Mouse (Mus musculus): ENCODE results near the gene Lsm7.

The Lsm7 gene

DNA sequence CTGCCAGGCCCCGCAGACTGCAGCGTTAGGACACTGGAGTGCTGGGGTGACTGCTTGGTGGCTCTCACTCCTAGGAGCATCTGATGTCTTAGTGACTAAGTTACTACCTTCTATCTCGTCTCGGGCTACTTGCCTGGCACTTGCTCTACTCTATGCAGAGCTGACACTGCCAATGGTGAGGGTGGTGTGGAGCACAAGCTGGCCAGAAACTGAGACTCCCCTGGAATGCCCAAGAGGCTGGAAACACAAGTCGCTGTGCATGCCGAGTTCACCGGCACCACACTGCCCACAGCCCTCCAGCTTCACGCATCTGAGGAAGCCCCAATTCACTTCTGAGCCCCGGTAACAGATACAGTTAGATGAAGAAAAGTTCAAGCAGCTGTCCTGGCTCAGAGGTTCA is 19.0 kb upstream of the Lsm7 start:
- no peak for DNase-seq

DNA sequence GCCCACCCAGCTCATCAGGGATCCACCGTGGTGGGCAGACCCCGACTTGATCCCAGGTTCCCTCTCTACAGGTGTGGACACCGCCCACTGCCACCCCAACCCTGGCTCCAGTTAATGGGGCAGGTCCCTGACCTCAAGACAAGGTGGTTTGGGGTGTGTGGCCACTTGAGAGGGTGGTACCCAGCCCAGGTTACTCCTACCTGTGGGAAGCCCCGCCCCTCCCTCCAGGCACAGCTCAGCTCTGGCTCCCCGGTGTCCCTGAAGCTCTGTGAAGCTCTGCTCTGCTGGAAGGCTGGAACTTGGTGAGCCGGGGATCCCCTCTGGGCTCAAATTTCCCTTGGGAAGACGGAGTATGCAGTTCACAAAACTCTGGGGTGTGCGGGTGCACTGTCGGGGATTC is 16.6 kb upstream of the Lsm7 start, which contains the start of gene Tmprss9:
TSS of gene Tmprss9 (plus strand) at position 268 of the 400 bp plus-strand sequence.
- no peak for DNase-seq

DNA sequence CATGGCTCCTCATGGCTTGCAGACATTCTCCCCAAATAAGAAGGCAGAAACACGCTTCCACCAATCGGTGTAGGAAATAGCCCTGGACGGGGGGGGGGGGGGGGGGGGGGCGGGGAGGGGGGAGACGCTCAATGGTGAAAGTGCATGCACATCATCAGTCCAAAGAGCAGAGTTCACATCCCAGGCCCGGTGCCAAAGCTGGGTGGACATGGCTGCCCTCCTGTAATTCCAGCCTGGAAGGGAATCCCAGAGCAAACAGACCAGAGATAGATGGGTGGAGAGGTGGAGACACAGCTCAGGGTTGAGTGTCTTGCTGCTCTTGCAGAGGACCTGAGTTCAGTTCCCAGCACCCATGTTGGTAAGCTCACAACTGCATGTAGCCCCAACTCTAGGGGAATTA is 16.0 kb upstream of the Lsm7 start:
- no peak for DNase-seq

DNA sequence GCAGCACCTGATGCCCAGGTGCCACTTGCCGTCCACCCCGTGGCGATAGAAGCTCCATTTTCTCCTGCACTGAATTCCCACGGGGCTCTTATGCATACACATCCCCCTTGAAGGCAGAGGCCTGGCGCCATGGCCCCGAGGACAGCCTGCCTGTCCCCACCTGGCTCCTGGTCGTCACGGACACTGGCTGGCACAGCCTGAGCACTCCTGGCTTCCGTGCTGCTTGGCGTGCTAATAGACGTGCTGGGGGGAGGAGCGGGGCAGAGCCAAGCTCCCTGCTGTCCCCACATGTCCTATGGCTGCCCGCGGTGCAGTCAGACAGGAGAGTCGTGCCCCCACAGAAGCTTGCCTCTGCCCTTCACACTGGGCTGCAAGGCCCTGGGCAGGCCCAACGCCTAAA is 9.4 kb upstream of the Lsm7 start:
- no peak for DNase-seq

DNA sequence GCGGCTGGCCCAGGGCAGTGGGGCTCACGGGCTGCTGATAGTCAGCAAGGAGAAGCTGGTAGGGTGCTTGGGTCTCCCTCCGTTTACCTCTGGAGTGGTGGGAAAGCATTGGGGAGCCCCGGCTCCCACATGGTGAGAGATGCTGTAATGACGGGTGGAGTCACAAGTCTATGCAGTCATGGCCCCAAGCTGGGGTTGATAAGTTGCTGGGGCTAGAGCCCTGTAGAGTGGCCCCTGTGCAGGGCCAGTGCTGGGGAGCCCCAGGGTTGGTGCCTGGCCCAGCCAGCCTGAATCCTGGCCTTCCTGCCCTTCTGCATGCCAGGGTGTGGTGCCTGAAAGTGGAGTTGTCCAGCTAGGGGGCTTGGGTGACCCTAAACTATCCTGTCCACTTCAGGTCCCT is 7.3 kb upstream of the Lsm7 start:
- no peak for DNase-seq

DNA sequence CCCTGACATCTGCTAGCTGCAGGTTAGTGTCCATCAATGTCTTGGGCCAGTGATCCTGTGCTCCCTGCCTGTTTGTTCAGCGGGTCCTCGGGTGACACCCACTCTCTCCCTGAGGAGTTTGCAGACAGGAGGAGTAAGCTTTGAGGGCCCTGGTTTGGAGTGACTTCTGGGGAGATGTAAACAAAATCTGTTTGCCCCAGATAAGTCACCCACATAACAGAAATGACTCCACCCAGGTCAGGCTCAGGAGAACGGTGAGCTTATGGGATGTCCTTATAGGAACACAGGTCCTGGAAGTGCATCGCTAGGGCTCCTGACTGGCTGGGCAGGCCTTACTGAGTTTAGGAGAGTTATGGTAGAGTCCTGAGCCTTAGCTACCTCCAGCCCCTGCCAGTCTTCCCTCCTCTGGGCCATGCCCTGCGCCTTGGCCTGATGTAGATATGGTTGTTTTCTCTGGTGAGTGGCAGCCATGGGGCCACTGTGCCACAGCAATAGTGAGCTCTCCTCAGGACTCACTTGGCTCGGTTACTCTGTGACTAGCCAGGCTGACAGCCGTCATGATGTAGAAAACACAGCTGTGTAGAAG is 3.4 kb upstream of the Lsm7 start:
- no peak for DNase-seq

DNA sequence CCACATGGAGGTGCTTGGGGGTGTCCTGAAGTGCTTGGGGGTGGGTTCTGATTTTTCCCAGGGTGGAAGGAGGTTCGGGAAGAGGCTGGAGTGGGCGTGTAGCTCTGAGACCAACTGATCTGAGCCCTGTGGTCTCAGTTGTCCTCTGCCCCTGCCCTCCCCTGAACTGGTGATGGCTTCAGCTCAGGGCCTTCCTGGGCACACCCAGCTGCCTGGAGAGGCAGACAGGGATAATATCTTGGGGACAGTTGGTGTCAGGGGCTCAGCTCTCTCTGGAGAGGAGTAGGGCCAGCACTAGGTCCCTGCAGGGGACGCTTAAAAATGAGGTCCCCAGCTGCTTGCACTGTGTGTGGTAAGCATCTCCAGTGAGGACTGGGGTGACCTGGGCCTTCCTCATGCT is 2.8 kb upstream of the Lsm7 start:
- no peak for DNase-seq

DNA sequence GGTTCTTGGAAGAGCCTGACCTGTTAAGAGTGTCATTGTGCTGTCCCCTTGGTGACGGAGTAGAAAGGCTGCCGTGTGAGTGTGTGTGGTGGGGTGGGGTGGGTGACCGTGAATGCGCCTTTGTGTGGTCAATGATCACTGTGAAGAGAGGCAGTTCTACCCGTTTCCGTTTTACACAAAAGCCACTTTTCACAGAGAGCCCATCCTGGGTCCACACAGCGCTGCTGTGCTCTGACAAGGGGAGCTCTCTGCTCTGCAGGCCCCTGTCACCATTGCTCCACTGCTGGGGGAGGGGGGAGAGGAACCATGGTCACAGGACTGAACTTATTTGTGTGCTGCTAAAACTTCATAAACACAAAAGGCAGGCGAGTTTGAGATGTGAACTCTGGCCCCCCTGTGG is 2.4 kb upstream of the Lsm7 start:
- DNase-seq, result peak; percentile 80

DNA sequence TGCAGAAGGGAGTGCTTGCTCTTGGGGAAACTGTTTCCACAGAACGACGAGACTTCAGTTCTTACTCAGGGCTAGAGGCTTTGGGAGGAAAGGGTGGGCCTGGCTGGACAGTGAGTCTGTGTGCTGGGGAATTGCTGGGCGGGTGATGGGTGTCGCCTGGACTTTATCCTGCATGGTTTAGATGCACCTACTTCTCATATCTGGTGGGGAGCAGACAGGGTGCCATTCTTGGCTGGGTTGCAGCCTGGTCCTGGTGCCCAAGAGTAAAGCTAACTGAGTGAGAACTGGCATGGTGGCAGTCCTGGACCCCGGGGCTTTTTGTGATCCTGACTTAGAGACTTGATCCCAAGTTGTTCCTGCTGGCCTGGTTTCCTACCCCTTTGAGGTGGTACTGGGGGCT is 1.9 kb upstream of the Lsm7 start:
- DNase-seq, result no peak

DNA sequence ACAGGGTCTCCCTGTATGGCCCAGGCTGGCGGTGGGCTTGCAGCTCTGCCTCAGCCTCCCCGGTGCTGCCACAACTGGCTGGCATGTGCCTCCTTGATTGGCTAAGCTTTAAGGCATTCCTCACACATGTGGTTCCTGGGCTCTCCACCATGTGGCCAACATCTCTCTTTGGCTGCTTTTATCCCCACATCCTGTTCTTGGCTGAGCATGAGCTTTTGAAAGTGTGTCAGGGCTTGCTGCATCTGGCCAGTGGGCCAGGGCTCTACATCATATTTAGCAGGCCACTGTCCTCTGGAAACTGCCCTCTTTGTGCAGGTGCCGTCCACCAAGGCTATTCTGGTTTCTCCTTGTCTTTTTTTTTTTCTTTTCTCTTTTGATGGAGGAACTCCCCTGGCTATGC is 1.3 kb upstream of the Lsm7 start:
- DNase-seq, result no peak

DNA sequence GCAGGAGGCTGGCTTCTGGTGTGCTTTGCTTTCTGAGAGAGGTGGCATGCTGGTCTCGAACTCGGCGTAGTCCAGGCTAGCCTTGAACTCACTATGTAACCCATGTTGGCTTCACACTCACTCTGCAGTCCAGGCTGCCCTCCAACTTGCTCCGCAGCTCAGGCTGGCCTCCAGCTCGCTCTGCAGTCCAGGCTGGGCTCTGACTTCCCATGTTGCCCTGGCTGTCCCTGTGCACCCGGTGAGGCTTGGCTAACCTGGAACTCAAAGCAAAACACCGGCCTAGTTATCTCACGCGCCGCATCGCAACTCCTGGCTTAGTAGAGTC is 702 bp upstream of the Lsm7 start:
- no peak for DNase-seq

DNA sequence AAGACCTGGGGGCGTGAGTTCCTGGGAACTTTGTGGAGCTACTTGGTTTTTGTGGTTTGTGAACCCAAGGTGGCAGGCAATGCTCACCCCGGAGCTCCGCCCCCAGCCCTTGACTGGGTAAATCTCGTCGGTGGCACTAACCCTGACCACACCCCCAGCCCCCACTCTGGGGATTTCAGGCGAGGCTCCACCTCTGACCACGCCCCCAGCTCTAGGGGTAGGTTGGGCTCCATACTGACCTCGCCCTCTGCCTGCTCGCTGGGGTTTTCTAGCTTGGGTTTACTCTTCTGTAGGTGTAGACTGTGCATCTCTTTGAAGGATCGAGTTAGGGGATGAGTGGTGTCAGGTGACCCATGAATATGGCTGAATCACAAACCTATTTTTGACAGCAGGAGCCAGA is 6.4 kb downstream of the Lsm7 start:
- DNase-seq, result no peak

DNA sequence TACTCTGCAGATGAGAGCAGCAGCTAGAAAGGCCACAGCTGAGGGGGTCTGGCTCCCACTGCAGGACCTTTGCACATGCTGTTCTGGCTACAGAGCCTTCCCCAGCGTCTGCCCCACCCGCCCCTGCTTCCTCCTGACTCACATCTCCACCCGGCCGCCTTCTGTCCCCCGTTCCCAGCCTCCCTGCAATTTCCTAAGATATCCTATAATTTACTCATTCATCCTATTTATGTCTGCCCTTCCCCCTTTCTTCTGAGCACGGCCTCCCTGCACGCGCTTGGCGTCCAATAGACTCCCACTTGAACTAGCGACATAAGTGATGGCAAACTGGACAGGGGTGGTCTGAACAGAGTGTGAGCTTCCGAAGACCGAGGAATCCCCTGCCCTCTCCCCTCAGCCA is 9.3 kb downstream of the Lsm7 start:
- peak; percentile 56 for DNase-seq

DNA sequence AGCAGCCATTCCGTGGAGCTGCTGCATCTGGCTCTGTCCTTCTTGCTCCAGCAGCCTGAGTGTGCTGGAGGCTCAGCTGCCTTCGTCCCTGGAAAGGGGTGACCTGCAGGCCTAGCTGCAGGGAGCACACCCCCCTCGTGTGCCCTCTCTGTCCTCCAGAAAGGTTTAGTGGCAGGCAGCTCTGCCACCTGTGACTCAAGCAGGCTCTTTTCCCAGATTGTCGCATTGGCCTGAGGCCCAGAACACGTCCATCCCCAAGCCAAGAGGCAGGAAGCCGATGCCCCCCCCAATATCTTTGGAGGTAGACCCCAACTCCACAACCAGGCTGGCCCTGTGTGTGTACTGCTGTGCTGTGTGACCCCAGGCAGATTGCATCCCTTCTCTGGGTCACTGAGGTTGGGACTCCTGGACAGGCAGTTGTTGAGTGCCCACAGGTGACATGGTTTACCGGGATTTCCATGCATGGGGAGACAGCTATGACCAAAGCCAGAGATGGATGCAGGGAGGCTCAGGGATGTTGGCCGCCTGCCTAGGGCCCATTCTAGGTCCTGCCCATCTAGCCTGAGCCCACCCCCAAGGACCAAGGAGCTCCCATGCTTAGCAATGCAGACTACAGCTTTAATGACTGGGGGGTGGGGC is 9.8 kb downstream of the Lsm7 start:
- no peak for DNase-seq

DNA sequence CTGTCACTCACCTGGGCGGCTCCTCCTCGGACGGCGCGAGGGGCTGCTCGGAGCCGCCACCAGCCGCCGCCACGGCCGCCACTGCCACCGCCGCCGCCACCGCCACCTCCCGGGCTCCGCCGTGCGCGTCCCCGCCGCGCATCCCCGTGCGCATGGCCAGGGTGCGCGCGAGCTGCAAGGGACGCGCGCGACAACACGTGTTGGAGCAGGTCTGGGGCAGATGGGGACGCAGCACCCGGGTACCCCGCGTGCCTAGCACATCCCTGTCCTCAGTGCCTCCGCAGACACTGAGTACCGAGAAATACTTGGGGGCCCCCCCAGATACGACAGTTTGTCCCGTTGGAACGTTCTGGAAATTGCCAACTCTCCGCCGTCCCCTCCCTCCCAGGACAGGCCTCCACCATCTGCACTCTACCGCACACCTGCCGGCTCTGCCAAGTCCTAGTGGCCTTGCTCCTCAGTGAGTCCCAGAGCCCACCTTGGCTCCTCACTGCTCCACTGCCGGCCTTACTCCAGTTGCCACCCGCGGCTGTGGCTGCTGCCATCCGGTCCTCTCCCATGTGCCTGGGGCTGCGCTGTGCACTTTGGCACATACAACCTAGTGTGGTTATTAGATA is 11.0 kb downstream of the Lsm7 start, which contains the start of gene Lingo3:
TSS of gene Lingo3 (minus strand) at position 109 of the 617 bp plus-strand sequence.
- DNase-seq, result peak; percentile 57

DNA sequence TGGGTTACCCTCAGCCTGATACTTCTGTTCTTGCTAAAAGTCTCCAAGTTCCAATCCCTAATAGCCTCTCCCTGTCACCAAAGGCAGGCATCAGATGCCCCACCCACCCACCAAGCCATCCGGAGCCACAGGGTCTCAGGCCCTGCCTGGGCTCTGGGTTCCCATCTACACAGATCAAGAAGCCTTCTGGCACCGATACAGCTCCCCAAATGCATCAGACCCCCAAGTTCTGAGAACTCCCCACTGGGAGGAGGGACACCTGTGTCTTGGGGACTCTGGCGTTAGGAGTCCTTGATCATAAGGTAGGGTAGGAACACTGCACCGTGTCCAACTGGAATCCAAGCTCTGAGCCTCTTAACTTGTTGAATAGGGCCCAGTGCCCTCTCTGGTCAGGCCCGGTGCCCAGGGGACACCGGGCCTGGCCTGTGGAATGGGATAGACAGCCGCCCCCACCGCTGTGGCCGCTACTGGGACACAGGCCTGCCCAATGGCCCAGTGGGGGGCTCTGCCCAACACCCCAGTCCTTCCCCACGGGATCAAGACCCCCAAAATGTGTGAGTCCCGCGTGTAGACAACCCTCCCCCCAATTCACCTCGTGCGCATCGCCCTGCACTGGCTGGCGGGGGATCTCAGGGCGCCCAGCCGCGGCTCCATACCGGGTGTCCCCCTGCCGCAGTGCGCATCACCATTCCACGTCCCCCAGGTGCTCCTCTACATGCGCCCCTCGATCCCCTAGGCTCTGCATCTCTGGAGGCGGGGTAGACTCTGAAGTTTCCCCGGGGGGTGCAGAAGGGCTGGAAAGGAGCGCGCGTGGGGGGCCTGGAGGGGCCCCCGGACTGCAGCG is 11.7 kb downstream of the Lsm7 start:
- DNase-seq, result no peak

DNA sequence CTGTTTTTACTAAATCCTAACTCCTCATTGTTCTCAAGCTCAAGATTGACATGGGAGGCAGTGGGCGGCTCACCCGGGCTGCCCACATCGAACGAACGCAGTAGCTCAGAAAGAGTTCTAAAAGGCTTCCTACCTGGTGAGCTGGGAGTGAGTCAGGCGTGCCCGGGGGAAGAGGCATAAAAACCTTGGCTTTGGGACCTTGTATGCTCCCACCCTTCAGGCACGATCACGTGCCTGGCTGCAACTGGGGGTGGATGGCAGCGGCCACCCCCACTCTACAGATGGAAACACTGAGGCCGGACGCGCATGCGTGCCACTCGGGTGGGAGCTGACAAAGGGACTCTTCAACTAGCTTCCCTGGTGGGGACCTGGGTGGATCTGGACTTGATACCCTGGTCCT is 12.7 kb downstream of the Lsm7 start:
- DNase-seq, result no peak

DNA sequence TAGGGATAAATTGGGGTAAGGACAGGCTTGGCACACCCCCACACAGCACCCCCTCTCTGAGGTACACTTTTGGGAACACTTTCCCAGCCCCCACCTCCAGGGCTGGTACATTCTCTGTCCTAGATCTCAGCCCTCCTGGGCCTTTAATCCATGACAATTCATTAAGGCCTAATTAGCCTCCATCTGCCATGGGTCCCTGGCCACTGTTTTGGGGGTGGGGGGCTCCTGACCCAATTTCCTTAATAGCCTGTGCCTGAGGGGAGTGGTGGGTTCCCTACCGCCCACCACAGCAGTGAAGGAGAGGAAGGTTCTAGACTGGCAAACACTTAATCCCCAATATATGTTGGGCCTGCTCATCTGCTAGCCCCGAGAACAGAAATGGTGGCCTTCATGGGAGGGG is 13.3 kb downstream of the Lsm7 start:
- no peak for DNase-seq

DNA sequence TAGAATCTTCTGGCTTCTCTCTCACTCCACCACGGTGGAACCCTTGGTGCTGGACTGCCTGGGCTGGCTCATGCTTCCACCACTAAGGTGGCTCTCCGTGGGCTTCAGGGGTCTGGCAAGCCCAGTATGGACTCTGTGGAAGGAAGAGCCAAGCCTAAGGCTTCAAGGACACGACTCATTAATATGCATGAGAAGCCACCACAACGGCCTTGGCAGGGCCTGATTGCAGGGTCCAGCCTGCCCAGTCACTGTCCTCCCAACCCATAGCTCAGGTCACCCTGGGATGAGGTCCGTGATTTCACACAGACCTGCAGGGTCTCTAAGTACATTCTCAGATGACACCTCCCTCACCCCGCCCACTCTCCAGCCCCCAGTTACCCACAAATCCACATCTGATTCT is 15.2 kb downstream of the Lsm7 start:
- DNase-seq, result no peak

DNA sequence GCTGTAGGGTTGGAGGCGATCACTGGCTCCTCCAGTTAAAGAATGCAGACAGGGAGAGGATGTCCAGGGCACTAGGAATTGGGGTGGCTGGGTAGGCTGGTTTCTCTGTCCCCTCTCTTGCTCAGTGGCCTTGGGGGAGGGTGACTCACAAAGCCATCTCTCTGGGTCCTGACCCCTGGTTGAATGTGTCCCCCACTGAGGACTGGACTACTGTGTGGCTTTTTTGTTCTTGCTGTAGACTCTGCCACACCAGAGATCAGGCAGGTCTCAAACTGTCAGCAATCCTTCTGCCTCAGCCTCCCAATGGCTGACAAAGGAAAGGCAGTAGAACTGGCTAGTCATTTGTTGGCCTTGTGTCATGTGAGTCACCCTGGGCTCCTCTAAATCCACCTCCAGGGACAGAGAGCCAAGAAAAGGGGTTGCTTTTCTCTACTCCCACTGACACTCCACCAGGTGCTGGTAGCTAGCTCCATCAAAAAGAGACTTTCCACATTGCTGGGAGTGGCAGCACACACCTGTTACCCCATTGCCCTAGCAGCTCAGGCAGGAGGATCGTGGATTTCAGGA is 16.6 kb downstream of the Lsm7 start:
- DNase-seq, result no peak

DNA sequence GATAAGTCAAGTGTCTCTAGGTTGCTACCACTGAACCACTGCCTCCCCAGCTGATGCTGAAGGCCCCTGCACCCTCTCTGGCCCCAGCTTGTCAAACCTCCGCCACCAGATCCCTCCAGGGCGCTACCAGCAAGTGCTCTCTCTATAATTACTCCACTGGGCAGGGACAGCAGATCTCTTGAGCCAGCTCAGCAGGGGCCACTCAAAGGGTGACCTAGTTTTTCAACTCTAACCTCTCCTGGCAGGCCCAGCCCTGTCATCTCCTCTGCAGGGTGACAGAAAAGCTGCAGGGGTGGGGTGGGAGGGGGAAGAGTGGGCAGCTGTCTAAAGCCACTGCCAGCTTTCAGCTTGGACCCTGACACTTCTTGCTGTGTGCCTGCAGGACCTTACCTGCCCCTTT is 17.2 kb downstream of the Lsm7 start:
- DNase-seq, result no peak

DNA sequence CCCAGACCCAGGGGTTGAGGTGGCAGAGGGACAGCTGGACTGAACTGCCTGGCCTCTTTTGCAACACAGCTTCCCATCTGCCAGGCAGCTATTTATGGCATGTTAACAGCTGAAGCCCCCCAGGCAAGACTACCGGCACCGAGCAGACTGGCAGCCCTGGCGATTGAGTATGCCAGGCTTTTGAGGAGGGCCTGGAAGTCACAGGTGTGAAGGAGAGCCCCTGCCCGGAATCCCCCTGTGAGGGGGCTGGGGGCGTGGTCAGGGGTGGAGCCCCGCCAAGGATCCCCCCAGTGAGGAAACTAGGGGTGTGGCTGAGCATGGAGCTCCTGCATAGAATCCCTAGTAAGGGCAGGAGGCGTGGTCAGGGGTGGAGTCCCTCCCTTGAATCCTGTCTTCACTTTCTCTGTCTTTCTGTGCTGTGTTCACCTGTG is 18.0 kb downstream of the Lsm7 start:
- no peak for DNase-seq

DNA sequence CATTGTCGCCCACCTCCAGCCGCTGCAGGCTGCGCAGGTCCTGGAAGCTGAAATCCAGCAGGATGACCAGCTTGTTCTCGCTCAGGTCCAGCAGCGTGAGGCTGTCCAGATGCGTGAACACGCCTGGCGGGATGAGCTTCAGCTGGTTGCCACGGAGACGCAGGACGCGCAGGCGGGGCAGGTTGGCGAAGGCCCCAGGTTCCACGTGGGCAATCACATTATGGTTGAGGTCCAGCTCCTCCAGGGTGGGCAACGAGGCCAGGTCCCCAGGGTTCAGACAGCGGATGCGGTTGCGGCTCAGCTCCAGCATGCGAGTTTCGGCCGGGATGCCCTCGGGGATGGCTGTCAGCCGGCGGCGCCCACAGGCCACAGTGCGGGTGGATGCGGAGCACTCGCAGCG is 19.4 kb downstream of the Lsm7 start:
- no peak for DNase-seq

DNA sequence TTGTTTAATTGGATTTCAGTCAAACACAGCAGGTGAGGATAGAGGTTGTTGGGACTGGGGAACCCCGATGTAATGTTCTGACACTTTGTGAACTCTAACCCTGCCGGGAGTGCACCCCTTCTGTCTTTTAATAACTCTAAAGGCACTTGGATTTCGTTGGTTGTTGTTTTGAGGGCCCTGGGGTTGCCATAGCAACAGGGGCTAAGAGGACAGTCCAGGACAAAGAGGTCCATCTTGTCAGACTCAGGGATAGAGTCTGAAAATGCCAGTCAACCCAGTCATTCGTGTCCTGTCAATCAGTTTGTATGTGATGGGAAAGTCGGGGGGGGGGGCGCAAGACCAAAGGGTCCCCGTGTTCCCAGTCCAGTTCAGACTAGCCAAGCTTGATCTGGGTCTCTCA is 22.2 kb downstream of the Lsm7 start:
- no peak for DNase-seq
